Mouse (Mus musculus) layer of hippocampus, adult 2 months (tissue): Measurements from ENCODE around the gene Naip5. TPM values are rescaled to one million over a fixed set of nuclear protein-coding genes. Genes with fewer than 3 reads are reported as not detected.

Experiments used
- total RNA-seq, 2 experiments: library from RNA; stranded (reverse); gene quantifications; 2 replicates each; pipeline ENCODE4 v1.2.3; 2021

Gene Naip5
- total RNA-seq, 2 experiments from 2014 or later: 0.37 to 0.41 TPM

Other genes with a start within 250 kb of the Naip5 start
- gene Mccc2, start 230.7 kb downstream of the Naip5 start, total RNA-seq: 10 to 100 TPM; 29.0 to 30.7 TPM
- 10 to 100 TPM; 36.3 to 38.6 TPM for gene Bdp1, start 142.3 kb downstream of the Naip5 start, total RNA-seq
- gene Serf1, start 138.3 kb downstream of the Naip5 start, total RNA-seq: 10 to 100 TPM; 11.4 to 16.7 TPM
- 10 to 100 TPM; 40.3 to 41.2 TPM for gene Smn1, start 121.5 kb downstream of the Naip5 start, total RNA-seq
- under 1 TPM; 0.34 to 0.51 TPM for gene Naip2, start 44.2 kb downstream of the Naip5 start, total RNA-seq
- under 1 TPM; 0.22 to 0.23 TPM for gene Naip6, start 71.4 kb upstream of the Naip5 start, total RNA-seq
- gene Naip1, start 206.5 kb upstream of the Naip5 start, total RNA-seq: under 1 TPM; 0.18 to 0.49 TPM
- 10 to 100 TPM; 46.6 to 55.1 TPM for gene Gtf2h2, start 246.3 kb upstream of the Naip5 start, total RNA-seq